Mouse (Mus musculus) intestine, embryonic 14.5 days (tissue): ENCODE measurements around the gene Gm8126. TPM values are rescaled to one million over a fixed set of nuclear protein-coding genes. Genes with fewer than 3 reads are reported as not detected.
"Not testable (repeated sequence)": the region's sequence is repeated elsewhere in the genome, so short reads cannot be mapped to it uniquely, and the experiment has no call there.

ENCODE experiments used
- ATAC-seq: fragments of 200-750 bp; cut with Nextera tagmentation; replicated peaks from 2 replicates; pipeline ENCODE4 v1.8.0; 2017; ENCODE audit warnings: low read depth, moderate number of reproducible peaks, moderate TSS enrichment, moderate library complexity; ENCODE audit not compliant: low FRiP score, low TSS enrichment
- DNase-seq: peaks from one replicate; pipeline ENCODE4 v3.0.0-alpha.2; 2018; ENCODE audit warnings: low spot score
- H3K27ac ChIP-seq: fragments of 300-500 bp; sonication (generic); 2 replicates; pipeline ENCODE4 v1.5.1; 2014; ENCODE audit warnings: low read depth, mild to moderate bottlenecking, control low read depth
- H3K27me3 ChIP-seq: fragments of 300-500 bp; sonication (generic); replicated peaks from 2 replicates; pipeline ENCODE4 v1.6.1; 2014; ENCODE audit warnings: low read length, control low read depth; ENCODE audit not compliant: control insufficient read depth, insufficient read depth
- H3K36me3 ChIP-seq: fragments of 300-500 bp; sonication (generic); 2 replicates; pipeline ENCODE4 v1.6.1; 2014; ENCODE audit warnings: low read length, control low read depth; ENCODE audit not compliant: control insufficient read depth, insufficient read depth
- H3K4me1 ChIP-seq: fragments of 300-500 bp; sonication (generic); replicated peaks from 2 replicates; pipeline ENCODE4 v1.6.1; 2014; ENCODE audit warnings: low read length, control low read depth, mixed read lengths; ENCODE audit not compliant: control insufficient read depth, insufficient read depth
- H3K4me2 ChIP-seq: fragments of 300-500 bp; sonication (generic); 2 replicates; pipeline ENCODE4 v1.6.1; 2014; ENCODE audit warnings: low read length
- H3K4me3 ChIP-seq: fragments of 300-500 bp; sonication (generic); 2 replicates; pipeline ENCODE4 v1.5.1; 2014; ENCODE audit warnings: low read depth, low read length, control low read depth, mixed read lengths
- H3K9ac ChIP-seq: fragments of 300-500 bp; sonication (generic); 2 replicates; pipeline ENCODE4 v1.6.1; 2014; ENCODE audit warnings: mild to moderate bottlenecking, low read length
- H3K9me3 ChIP-seq: fragments of 300-500 bp; sonication (generic); 2 replicates; pipeline ENCODE4 v1.6.1; 2016; ENCODE audit warnings: low read length, control low read depth; ENCODE audit not compliant: control insufficient read depth
- WGBS: fragments of 180-500 bp; shearing (Covaris S2); extraction: QIAGEN DNeasy Blood & Tissue Kit; methylation state at CpG from one replicate; pipeline ENCODE4 v1.1.7; 2014; 5-methylcytosine and 5-hydroxymethylcytosine counted together
- polyA plus RNA-seq: library from polyadenylated mRNA; unstranded; fragments of >200 nt; fragmentation: Nextera tagmentation; extraction: Ambion mirVana; gene quantifications from 2 replicates; pipeline ENCODE4 v1.2.1, GENCODE M21; 2014

Gm8126 gene
- polyA plus RNA-seq, 1 experiment from 2014 or later = not detected

- not testable (repeated sequence) for H3K36me3 ChIP-seq, H3K27me3 ChIP-seq, ATAC-seq, H3K27ac ChIP-seq, H3K4me3 ChIP-seq, H3K9me3 ChIP-seq, H3K4me1 ChIP-seq, DNase-seq, H3K4me2 ChIP-seq, H3K9ac ChIP-seq
- WGBS = 83% methylated on average over 3 of the region's 3 CpGs
These were observed 10.8 kb downstream of the Gm8126 start for GRCm38 (mm10) chr14:43269211-43269610.

- not testable (repeated sequence) for ATAC-seq, H3K4me3 ChIP-seq, H3K27me3 ChIP-seq, H3K4me2 ChIP-seq, H3K36me3 ChIP-seq, H3K9me3 ChIP-seq, H3K27ac ChIP-seq, H3K4me1 ChIP-seq, DNase-seq, H3K9ac ChIP-seq
- 65% methylated on average over 1 of the region's 1 CpGs for WGBS
These were observed 14.7 kb downstream of the Gm8126 start for GRCm38 (mm10) chr14:43273161-43273560.

GRCm38 (mm10) chr14:43274986-43275511 is 16.6 kb downstream of the Gm8126 start, which contains the start of gene Gm9732:
TSS of gene Gm9732 (plus strand) at chr14:43275036.
- not testable (repeated sequence) for H3K9ac ChIP-seq, H3K27ac ChIP-seq, DNase-seq, H3K36me3 ChIP-seq, H3K9me3 ChIP-seq, H3K27me3 ChIP-seq, H3K4me1 ChIP-seq, ATAC-seq, H3K4me2 ChIP-seq, H3K4me3 ChIP-seq
- 88% methylated on average over 8 of the region's 8 CpGs for WGBS

GRCm38 (mm10) chr14:43275752-43276151 is 17.3 kb downstream of the Gm8126 start:
- H3K36me3 ChIP-seq, ATAC-seq, H3K9ac ChIP-seq, H3K27ac ChIP-seq, H3K4me2 ChIP-seq, H3K4me1 ChIP-seq, H3K9me3 ChIP-seq, H3K27me3 ChIP-seq, H3K4me3 ChIP-seq, DNase-seq: not testable (repeated sequence)
- WGBS = 88% methylated on average over 1 of the region's 1 CpGs

- WGBS = 68% methylated on average over 2 of the region's 2 CpGs
- DNase-seq, H3K4me2 ChIP-seq, H3K9ac ChIP-seq, ATAC-seq, H3K4me3 ChIP-seq, H3K9me3 ChIP-seq, H3K27me3 ChIP-seq, H3K36me3 ChIP-seq, H3K4me1 ChIP-seq, H3K27ac ChIP-seq: not testable (repeated sequence)
These were observed 19.0 kb downstream of the Gm8126 start for GRCm38 (mm10) chr14:43277468-43277867.

- H3K9me3 ChIP-seq, H3K36me3 ChIP-seq, H3K27ac ChIP-seq, H3K27me3 ChIP-seq, H3K4me3 ChIP-seq, ATAC-seq, H3K4me2 ChIP-seq, DNase-seq, H3K9ac ChIP-seq, H3K4me1 ChIP-seq: not testable (repeated sequence)
- 54% methylated on average over 4 of the region's 4 CpGs for WGBS
These were observed 19.7 kb downstream of the Gm8126 start for GRCm38 (mm10) chr14:43278146-43278545.

- not testable (repeated sequence) for H3K9ac ChIP-seq
These were observed 20.2 kb downstream of the Gm8126 start for GRCm38 (mm10) chr14:43278681-43279080.

GRCm38 (mm10) chr14:43293503-43293902 is 35.1 kb downstream of the Gm8126 start, which contains the start of gene Gm8127:
TSS of gene Gm8127 (minus strand) at chr14:43293832.
- ATAC-seq = not testable (repeated sequence)
- WGBS = 82% methylated on average over 3 of the region's 3 CpGs

More at GRCm38 (mm10) chr14:43278681-43279080, 20.2 kb downstream of the Gm8126 start:
- not testable (repeated sequence) for H3K27ac ChIP-seq, H3K27me3 ChIP-seq, DNase-seq, H3K9me3 ChIP-seq, ATAC-seq, H3K4me1 ChIP-seq, H3K4me3 ChIP-seq, H3K36me3 ChIP-seq, H3K4me2 ChIP-seq
- WGBS = 87% methylated on average over 3 of the region's 3 CpGs

More at GRCm38 (mm10) chr14:43293503-43293902, 35.1 kb downstream of the Gm8126 start, which contains the start of gene Gm8127:
- not testable (repeated sequence) for H3K9me3 ChIP-seq, DNase-seq, H3K4me3 ChIP-seq, H3K9ac ChIP-seq, H3K4me2 ChIP-seq, H3K27ac ChIP-seq, H3K36me3 ChIP-seq, H3K4me1 ChIP-seq, H3K27me3 ChIP-seq
